Mouse (Mus musculus) neural tube, embryonic 14.5 days (tissue): ENCODE measurements around the gene Slc19a3. TPM values are rescaled to one million over a fixed set of nuclear protein-coding genes. Genes with fewer than 3 reads are reported as not detected.
"Not testable (repeated sequence)": the region's sequence is repeated elsewhere in the genome, so short reads cannot be mapped to it uniquely, and the experiment has no call there.

ENCODE experiments used
- ATAC-seq: fragments of 200-750 bp; cut with Nextera tagmentation; 2 replicates; pipeline ENCODE4 v1.8.0; 2017; ENCODE audit warnings: low read depth, mild to moderate bottlenecking, moderate TSS enrichment, moderate library complexity
- H3K27ac ChIP-seq: fragments of 300-500 bp; sonication (generic); 2 replicates; pipeline ENCODE4 v1.5.1; 2014; ENCODE audit warnings: low read depth, mild to moderate bottlenecking, control low read depth, low read length, moderate library complexity, mixed read lengths
- H3K27me3 ChIP-seq: fragments of 300-500 bp; sonication (generic); 2 replicates; pipeline ENCODE4 v1.6.1; 2014; ENCODE audit warnings: low read length; ENCODE audit not compliant: control insufficient read depth, insufficient read depth
- H3K36me3 ChIP-seq: fragments of 300-500 bp; sonication (generic); 2 replicates; pipeline ENCODE4 v1.6.1; 2014; ENCODE audit warnings: low read length, mixed read lengths; ENCODE audit not compliant: control insufficient read depth, insufficient read depth
- H3K4me1 ChIP-seq: fragments of 300-500 bp; sonication (generic); 2 replicates; pipeline ENCODE4 v1.6.1; 2014; ENCODE audit warnings: low read length; ENCODE audit not compliant: control insufficient read depth, insufficient read depth
- H3K4me2 ChIP-seq: fragments of 300-500 bp; sonication (generic); 2 replicates; pipeline ENCODE4 v1.6.1; 2014; ENCODE audit warnings: mild to moderate bottlenecking, low read depth, low read length, control low read depth
- H3K4me3 ChIP-seq: fragments of 300-500 bp; sonication (generic); 2 replicates; pipeline ENCODE4 v1.5.1; 2014; ENCODE audit warnings: low read depth, low read length, control low read depth, mixed read lengths
- H3K9ac ChIP-seq: fragments of 300-500 bp; sonication (generic); replicated peaks from 2 replicates; pipeline ENCODE4 v1.6.1; 2014; ENCODE audit warnings: low read depth, mild to moderate bottlenecking, control low read depth, low read length, mixed read lengths
- H3K9me3 ChIP-seq: fragments of 300-500 bp; sonication (generic); 2 replicates; pipeline ENCODE4 v1.6.1; 2016; ENCODE audit warnings: low read length; ENCODE audit not compliant: control insufficient read depth
- WGBS: fragments of 180-500 bp; shearing (Covaris S2); extraction: QIAGEN DNeasy Blood & Tissue Kit; methylation state at CpG from one replicate; pipeline ENCODE4 v1.1.7; 2014; 5-methylcytosine and 5-hydroxymethylcytosine counted together
- polyA plus RNA-seq: library from polyadenylated mRNA; unstranded; fragments of >200 nt; fragmentation: Nextera tagmentation; extraction: Ambion mirVana; gene quantifications from 2 replicates; pipeline ENCODE4 v1.2.1, GENCODE M21; 2014

Gene Slc19a3
- polyA plus RNA-seq, 1 experiment from 2014 or later: 0.66 TPM

DNA sequence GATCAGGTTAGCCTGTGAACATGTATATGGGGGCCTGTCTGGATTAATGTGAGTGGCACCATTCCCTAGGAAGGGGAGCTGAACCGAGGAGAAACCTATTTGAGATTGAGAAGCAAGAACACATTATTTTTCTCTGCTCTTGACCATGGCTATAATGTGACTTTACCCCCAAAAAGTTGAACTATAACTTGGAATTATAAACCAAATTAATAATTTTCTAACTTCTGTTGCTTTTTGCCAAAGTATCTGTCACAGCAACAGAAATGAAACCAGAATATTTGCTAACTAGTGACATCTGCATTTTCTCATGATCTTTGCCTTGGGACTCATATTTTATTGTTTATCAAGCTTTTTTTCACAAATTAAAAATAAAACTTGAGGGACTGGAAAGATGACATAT is 21.7 kb downstream of the Slc19a3 start:
- Histone ChIP-seq H3K27ac (no peak overlapping the region), H3K36me3 (no peaks in the 10 kb centered on the region), H3K4me3 (no peak overlapping the region), H3K27me3 (no peaks in the 10 kb centered on the region), H3K4me2 (no peak overlapping the region), H3K4me1 (no peaks in the 10 kb centered on the region), H3K9ac (no peak overlapping the region), H3K9me3 (no peaks in the 10 kb centered on the region)
- no peak for ATAC-seq
- 77% methylated on average over 1 of the region's 1 CpGs for WGBS

DNA sequence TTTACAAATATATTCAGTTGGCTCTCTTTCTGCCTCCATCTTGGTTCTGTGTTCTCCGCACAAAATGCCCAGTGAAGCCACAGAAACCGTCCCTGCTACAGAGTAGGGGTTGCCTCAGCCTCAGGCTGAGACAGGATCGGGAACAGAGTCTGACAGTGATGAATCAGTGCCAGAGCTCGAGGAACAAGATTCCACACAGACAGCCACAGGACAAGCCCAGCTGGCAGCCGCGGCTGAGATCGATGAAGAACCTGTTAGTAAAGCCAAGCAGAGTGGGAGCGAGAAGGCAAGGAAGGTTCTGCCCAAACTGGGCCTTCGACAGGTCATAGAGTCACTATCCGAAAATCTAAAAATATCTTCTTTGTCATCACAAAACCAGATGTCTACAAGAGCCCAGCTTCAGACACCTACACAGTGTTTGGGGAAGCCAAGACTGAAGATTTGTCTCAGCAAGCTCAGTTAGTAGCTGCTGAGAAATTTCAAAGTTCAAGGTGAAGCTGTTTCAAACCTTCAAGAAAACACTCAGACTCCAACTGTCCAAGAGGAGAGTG is 22.8 kb downstream of the Slc19a3 start:
- no peak overlapping the region for H3K27ac ChIP-seq
- no peak for ATAC-seq
- H3K9me3 ChIP-seq: no peaks in the 10 kb centered on the region
- no peaks in the 10 kb centered on the region for H3K4me1 ChIP-seq
- 89% methylated on average over 10 of the region's 10 CpGs for WGBS
- no peak overlapping the region for H3K9ac ChIP-seq
- H3K27me3 ChIP-seq: no peaks in the 10 kb centered on the region
- no peaks in the 10 kb centered on the region for H3K36me3 ChIP-seq
- H3K4me3 ChIP-seq: no peak overlapping the region
- no peak overlapping the region for H3K4me2 ChIP-seq

DNA sequence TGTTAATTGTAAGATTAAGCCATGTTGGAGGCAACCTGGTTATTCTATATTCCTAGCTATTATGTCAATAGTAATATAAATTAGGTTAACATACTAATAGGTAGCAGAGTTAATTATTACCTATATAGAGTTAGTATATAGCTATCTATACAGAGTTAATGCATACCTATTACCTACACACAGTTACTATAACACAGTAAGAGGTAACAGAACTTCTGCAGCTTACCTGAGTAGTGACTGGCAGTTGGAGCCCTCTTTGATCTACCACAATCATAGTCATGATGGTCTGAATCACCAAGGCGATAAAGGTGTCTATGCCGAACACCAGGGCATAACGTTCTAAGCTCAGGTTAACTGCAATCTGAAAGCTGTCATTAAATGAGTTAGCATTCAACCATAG is 23.8 kb downstream of the Slc19a3 start:
- WGBS: 95% methylated on average over 3 of the region's 3 CpGs
- H3K4me3 ChIP-seq: no peak overlapping the region
- H3K27me3 ChIP-seq: no peaks in the 10 kb centered on the region
- H3K36me3 ChIP-seq: no peaks in the 10 kb centered on the region
- no peak overlapping the region for H3K9ac ChIP-seq
- no peaks in the 10 kb centered on the region for H3K9me3 ChIP-seq
- H3K4me2 ChIP-seq: no peak overlapping the region
- no peak for ATAC-seq
- H3K4me1 ChIP-seq: no peaks in the 10 kb centered on the region
- H3K27ac ChIP-seq: no peak overlapping the region

DNA sequence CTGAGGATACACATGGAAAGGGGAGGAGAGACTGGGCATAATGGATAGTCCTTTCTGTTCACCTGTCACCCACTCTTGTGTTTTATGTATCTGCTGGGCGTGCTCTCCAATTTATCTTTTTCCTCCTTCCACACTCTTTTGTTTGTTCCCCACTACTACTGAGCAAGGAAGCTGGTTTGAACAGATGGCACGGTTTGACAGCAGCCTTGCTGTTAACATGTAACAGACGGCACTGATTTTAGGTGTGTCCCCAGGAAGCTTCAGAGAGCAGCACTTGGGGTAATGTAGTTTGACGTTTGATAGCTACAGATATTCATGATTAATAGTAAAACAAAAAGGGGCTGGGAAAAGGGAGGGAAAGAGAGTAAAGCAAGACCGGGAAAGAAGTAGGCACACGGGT is 30.8 kb downstream of the Slc19a3 start:
- Histone ChIP-seq H3K4me1 (no peaks in the 10 kb centered on the region), H3K9ac (no peak overlapping the region), H3K27ac (no peak overlapping the region), H3K4me3 (no peak overlapping the region), H3K9me3 (no peaks in the 10 kb centered on the region), H3K27me3 (no peaks in the 10 kb centered on the region), H3K4me2 (no peak overlapping the region), H3K36me3 (no peaks in the 10 kb centered on the region)
- ATAC-seq: no peak
- WGBS: 60% methylated on average over 6 of the region's 6 CpGs

GRCm38 (mm10) chr1:83006218-83007179 is 31.7 kb downstream of the Slc19a3 start:
- no peak overlapping the region for H3K4me3 ChIP-seq
- no peaks in the 10 kb centered on the region for H3K4me1 ChIP-seq
- H3K36me3 ChIP-seq: no peaks in the 10 kb centered on the region
- no peak overlapping the region for H3K9ac ChIP-seq
- no peak overlapping the region for H3K27ac ChIP-seq
- no peak overlapping the region for H3K4me2 ChIP-seq
- H3K27me3 ChIP-seq: no peaks in the 10 kb centered on the region
- ATAC-seq: no peak
- H3K9me3 ChIP-seq: no peaks in the 10 kb centered on the region
- WGBS: 90% methylated on average over 8 of the region's 8 CpGs

GRCm38 (mm10) chr1:83000306-83000705 is 37.9 kb downstream of the Slc19a3 start, which contains the start of gene Gm47959:
Gene Gm47959 (plus strand): TSS chr1:83000548.
- H3K27ac ChIP-seq, H3K4me2 ChIP-seq, H3K9me3 ChIP-seq, H3K4me3 ChIP-seq, H3K36me3 ChIP-seq, H3K27me3 ChIP-seq, ATAC-seq, H3K4me1 ChIP-seq, H3K9ac ChIP-seq: not testable (repeated sequence)
- WGBS: 96% methylated on average over 5 of the region's 9 CpGs

DNA sequence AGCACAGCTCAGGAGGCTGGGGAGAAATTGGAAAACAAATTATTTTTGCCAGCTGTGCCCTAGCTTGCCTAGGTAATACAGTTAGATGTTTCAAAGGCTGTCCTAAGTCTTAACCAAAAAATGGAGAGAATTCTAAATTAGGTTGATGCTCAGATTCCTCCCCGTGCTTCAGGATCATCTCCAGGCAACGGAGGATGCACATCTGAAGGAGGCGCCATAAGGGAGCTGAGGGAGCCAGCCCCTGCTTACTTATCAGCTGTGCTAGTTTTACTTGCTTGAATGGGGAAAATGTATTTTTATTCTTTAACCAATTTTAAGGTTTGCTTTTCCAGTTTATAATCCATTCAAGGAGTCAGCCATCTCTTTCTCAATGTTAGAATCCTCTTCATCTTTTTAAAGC is 44.3 kb downstream of the Slc19a3 start:
- 91% methylated on average over 3 of the region's 3 CpGs for WGBS
- no peak overlapping the region for H3K9ac ChIP-seq
- no peak overlapping the region for H3K4me2 ChIP-seq
- H3K4me3 ChIP-seq: no peak overlapping the region
- no peaks in the 10 kb centered on the region for H3K4me1 ChIP-seq
- no peaks in the 10 kb centered on the region for H3K9me3 ChIP-seq
- H3K27ac ChIP-seq: no peak overlapping the region
- H3K36me3 ChIP-seq: no peaks in the 10 kb centered on the region
- ATAC-seq: no peak
- no peaks in the 10 kb centered on the region for H3K27me3 ChIP-seq

GRCm38 (mm10) chr1:82992093-82992492 is 46.2 kb downstream of the Slc19a3 start:
- no peak overlapping the region for H3K4me3 ChIP-seq
- H3K4me1 ChIP-seq: no peaks in the 10 kb centered on the region
- 92% methylated on average over 6 of the region's 6 CpGs for WGBS
- no peak overlapping the region for H3K4me2 ChIP-seq
- ATAC-seq: no peak
- H3K9me3 ChIP-seq: no peaks in the 10 kb centered on the region
- H3K36me3 ChIP-seq: no peaks in the 10 kb centered on the region
- H3K27me3 ChIP-seq: no peaks in the 10 kb centered on the region
- H3K9ac ChIP-seq: no peak overlapping the region
- no peak overlapping the region for H3K27ac ChIP-seq

DNA sequence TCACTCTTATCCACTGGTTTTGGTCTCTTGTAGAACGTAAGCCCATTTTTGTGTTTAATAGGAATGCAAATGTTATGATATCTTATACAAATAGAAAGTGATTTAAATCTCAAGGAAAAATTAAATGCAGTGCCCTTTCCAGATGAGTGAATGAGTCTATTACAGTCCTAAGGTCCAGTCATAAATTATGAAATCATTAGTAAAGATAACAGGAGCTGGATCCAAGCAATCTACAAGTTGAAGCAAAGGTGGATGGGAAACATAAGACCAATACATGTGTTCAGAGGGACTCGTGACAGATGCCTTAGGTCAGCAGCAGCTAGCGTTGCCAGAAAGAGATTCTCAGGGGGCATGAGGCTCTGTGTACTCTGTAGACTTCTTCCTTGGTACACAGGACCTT is 46.7 kb downstream of the Slc19a3 start:
- H3K36me3 ChIP-seq: no peaks in the 10 kb centered on the region
- H3K9ac ChIP-seq: no peak overlapping the region
- H3K4me1 ChIP-seq: no peaks in the 10 kb centered on the region
- 74% methylated on average over 3 of the region's 3 CpGs for WGBS
- H3K27ac ChIP-seq: no peak overlapping the region
- H3K9me3 ChIP-seq: no peaks in the 10 kb centered on the region
- H3K4me2 ChIP-seq: no peak overlapping the region
- H3K4me3 ChIP-seq: no peak overlapping the region
- H3K27me3 ChIP-seq: no peaks in the 10 kb centered on the region
- ATAC-seq: no peak
